Mouse (Mus musculus) ovary, postnatal 14 days (tissue): ENCODE measurements around the gene Yars.
A peak's percentile ranks its signal among the peaks of the same experiment; 100 is the strongest.

ENCODE experiments used
- DNase-seq: peaks from one replicate; pipeline ENCODE4 v3.0.0; 2022; ENCODE audit warnings: low spot score

Gene Yars

GRCm38 (mm10) chr4:129227985-129228381 is 38.4 kb downstream of the Yars start:
- DNase-seq = no peak

- no peak for DNase-seq
Measured at GRCm38 (mm10) chr4:129230926-129231325, 41.4 kb downstream of the Yars start.

- DNase-seq = no peak
Measured at GRCm38 (mm10) chr4:129231594-129232450, 42.3 kb downstream of the Yars start.

GRCm38 (mm10) chr4:129232561-129233360 is 43.2 kb downstream of the Yars start:
- no peak for DNase-seq

GRCm38 (mm10) chr4:129234488-129234887 is 44.9 kb downstream of the Yars start:
- no peak for DNase-seq

- no peak for DNase-seq
Measured at GRCm38 (mm10) chr4:129235147-129235546, 45.6 kb downstream of the Yars start.

- no peak for DNase-seq
Measured at GRCm38 (mm10) chr4:129236236-129236813, 46.8 kb downstream of the Yars start.

GRCm38 (mm10) chr4:129237843-129238441 is 48.4 kb downstream of the Yars start:
- no peak for DNase-seq

- no peak for DNase-seq
Measured at GRCm38 (mm10) chr4:129238579-129239016, 49.0 kb downstream of the Yars start.

- peak; percentile 73 for DNase-seq
Measured at GRCm38 (mm10) chr4:129239075-129239474, 49.5 kb downstream of the Yars start.

- DNase-seq = no peak
Measured at GRCm38 (mm10) chr4:129241898-129242297, 52.3 kb downstream of the Yars start.

GRCm38 (mm10) chr4:129242327-129242726 is 52.8 kb downstream of the Yars start:
- DNase-seq = no peak

- DNase-seq = no peak
Measured at GRCm38 (mm10) chr4:129242761-129243160, 53.2 kb downstream of the Yars start.

GRCm38 (mm10) chr4:129244802-129245201 is 55.2 kb downstream of the Yars start:
- no peak for DNase-seq

- no peak for DNase-seq
Measured at GRCm38 (mm10) chr4:129246360-129247301, 57.1 kb downstream of the Yars start.

- DNase-seq = no peak
Measured at GRCm38 (mm10) chr4:129247381-129248242, 58.1 kb downstream of the Yars start.

- no peak for DNase-seq
Measured at GRCm38 (mm10) chr4:129248243-129248767, 58.7 kb downstream of the Yars start.

- no peak for DNase-seq
Measured at GRCm38 (mm10) chr4:129249288-129249687, 59.7 kb downstream of the Yars start.

GRCm38 (mm10) chr4:129250759-129251481 is 61.4 kb downstream of the Yars start:
- DNase-seq = no peak
